ENCODE assay signal across 20 mouse cellular contexts in the genomic region with DNA sequence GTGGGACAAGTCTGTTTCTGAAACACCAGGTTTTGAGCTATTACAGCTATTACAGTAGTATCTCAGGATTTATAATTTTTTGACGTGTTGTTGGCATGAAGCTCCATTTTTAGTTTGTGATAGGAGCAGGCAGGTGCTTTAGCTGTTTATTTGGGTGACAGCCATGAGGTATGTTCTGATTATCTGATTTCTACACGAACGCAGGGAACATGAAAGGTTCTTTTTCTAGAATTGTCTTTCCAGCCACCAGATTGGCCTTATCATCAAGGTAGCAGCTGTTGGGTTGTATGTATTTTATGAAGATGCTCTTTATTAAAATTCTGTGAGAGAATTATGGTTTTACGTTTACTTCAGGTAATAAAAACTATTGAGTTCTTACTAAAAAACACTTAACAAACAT.
"Had no signal": no experiment of that assay in that cellular context is flagged by ENCODE, and none has a peak within 500 bp of the region (broad histone marks: within the 10 kb centered on the region; RNA-seq: fewer than 3 reads in every experiment).

No protein-coding gene starts in this region.

- H3K9ac ChIP-seq: liver, embryonic 15.5 days; lung, embryonic 14.5 days; midbrain, embryonic 12.5 days; neural tube, embryonic 13.5 days; neural tube, embryonic 15.5 days; stomach, embryonic 15.5 days had no signal

- H3K36me3 ChIP-seq: liver, embryonic 15.5 days; midbrain, embryonic 12.5 days; neural tube, embryonic 13.5 days; neural tube, embryonic 15.5 days; stomach, embryonic 15.5 days had no signal

- DNase-seq: lung, adult 18-20 months; lung, embryonic 14.5 days; lung, postnatal 10 days; lung, postnatal 4 days; midbrain, embryonic 14.5 days; retina, postnatal 1 day; right cerebral cortex, adult 18-20 months; right cerebral cortex, postnatal 25 days; right cerebral cortex, postnatal 4 days; thymus, adult 2 months had no signal

- ATAC-seq: midbrain, embryonic 16.5 days had no signal

- H3K4me1 ChIP-seq: liver, embryonic 15.5 days; neural tube, embryonic 15.5 days; stomach, embryonic 15.5 days had no signal

- H3K27me3 ChIP-seq: liver, embryonic 15.5 days; megakaryocyte, embryonic 14.5 days; midbrain, embryonic 12.5 days; neural tube, embryonic 13.5 days; neural tube, embryonic 15.5 days; stomach, embryonic 15.5 days had no signal

- H3K27ac ChIP-seq: liver, embryonic 15.5 days; midbrain, embryonic 10.5 days; midbrain, embryonic 12.5 days; neural tube, embryonic 13.5 days; neural tube, embryonic 15.5 days; stomach, embryonic 15.5 days; stomach, postnatal 0 days had no signal

- H3K4me2 ChIP-seq: liver, embryonic 15.5 days; lung, embryonic 14.5 days; midbrain, embryonic 12.5 days; neural tube, embryonic 13.5 days; neural tube, embryonic 15.5 days; stomach, embryonic 15.5 days had no signal

- H3K9me3 ChIP-seq: liver, embryonic 15.5 days; megakaryocyte, embryonic 14.5 days; midbrain, embryonic 10.5 days; midbrain, embryonic 12.5 days; neural tube, embryonic 13.5 days; neural tube, embryonic 15.5 days; stomach, embryonic 15.5 days had no signal

- H3K4me3 ChIP-seq: liver, embryonic 15.5 days; megakaryocyte, embryonic 14.5 days; midbrain, embryonic 10.5 days; midbrain, embryonic 12.5 days; myocyte; neural tube, embryonic 13.5 days; neural tube, embryonic 15.5 days; stomach, embryonic 15.5 days had no signal
